Mouse (Mus musculus) limb, embryonic 11.5 days (tissue): Measurements from ENCODE around the gene Paqr8. TPM values are rescaled to one million over a fixed set of nuclear protein-coding genes. Genes with fewer than 3 reads are reported as not detected.
A peak's percentile ranks its signal among the peaks of the same experiment; 100 is the strongest.

Experiments
- ATAC-seq: fragments of 200-750 bp; cut with Nextera tagmentation; 2 replicates; pipeline ENCODE4 v1.8.0; 2017; ENCODE audit warnings: low read depth; ENCODE audit not compliant: insufficient number of reproducible peaks, low FRiP score, low TSS enrichment
- DNase-seq: peaks from one replicate; pipeline ENCODE4 v3.0.0-alpha.2; 2015; ENCODE audit warnings: low spot score
- H3K27ac ChIP-seq: fragments of 300-500 bp; sonication (generic); replicated peaks from 2 replicates; pipeline ENCODE4 v1.5.1; 2014; ENCODE audit warnings: low read depth, mild to moderate bottlenecking, low read length
- H3K27me3 ChIP-seq: fragments of 300-500 bp; sonication (generic); 2 replicates; pipeline ENCODE4 v1.6.1; 2014; ENCODE audit warnings: mild to moderate bottlenecking, low read length, mixed read lengths; ENCODE audit not compliant: control insufficient read depth, insufficient read depth
- H3K36me3 ChIP-seq: fragments of 300-500 bp; sonication (generic); 2 replicates; pipeline ENCODE4 v1.6.1; 2014; ENCODE audit warnings: mild to moderate bottlenecking, low read length, moderate library complexity, mixed read lengths; ENCODE audit not compliant: control insufficient read depth, insufficient read depth
- H3K4me1 ChIP-seq: fragments of 300-500 bp; sonication (generic); 2 replicates; pipeline ENCODE4 v1.6.1; 2014; ENCODE audit warnings: low read length, mixed read lengths; ENCODE audit not compliant: control insufficient read depth, insufficient read depth
- H3K4me2 ChIP-seq: fragments of 300-500 bp; sonication (generic); 2 replicates; pipeline ENCODE4 v1.6.1; 2014; ENCODE audit warnings: low read depth, mild to moderate bottlenecking, moderate library complexity; ENCODE audit not compliant: severe bottlenecking
- H3K4me3 ChIP-seq: fragments of 300-500 bp; sonication (generic); 2 replicates; pipeline ENCODE4 v1.5.1; 2014; ENCODE audit warnings: low read depth, low read length
- H3K9ac ChIP-seq: fragments of 300-500 bp; sonication (generic); 2 replicates; pipeline ENCODE4 v1.6.1; 2014; ENCODE audit warnings: mild to moderate bottlenecking, low read length
- H3K9me3 ChIP-seq: fragments of 300-500 bp; sonication (generic); 2 replicates; pipeline ENCODE4 v1.6.1; 2016; ENCODE audit warnings: low read length; ENCODE audit not compliant: control insufficient read depth
- WGBS: fragments of 180-500 bp; shearing (Covaris S2); extraction: QIAGEN DNeasy Blood & Tissue Kit; methylation state at CpG from one replicate; pipeline ENCODE4 v1.1.7; 2014; 5-methylcytosine and 5-hydroxymethylcytosine counted together
- polyA plus RNA-seq: library from polyadenylated mRNA; unstranded; fragments of >200 nt; fragmentation: Nextera tagmentation; extraction: Ambion mirVana; gene quantifications from 2 replicates; pipeline ENCODE4 v1.2.1, GENCODE M21; 2014

The Paqr8 gene
- polyA plus RNA-seq, 1 experiment from 2014 or later, result 3.9 TPM

DNA sequence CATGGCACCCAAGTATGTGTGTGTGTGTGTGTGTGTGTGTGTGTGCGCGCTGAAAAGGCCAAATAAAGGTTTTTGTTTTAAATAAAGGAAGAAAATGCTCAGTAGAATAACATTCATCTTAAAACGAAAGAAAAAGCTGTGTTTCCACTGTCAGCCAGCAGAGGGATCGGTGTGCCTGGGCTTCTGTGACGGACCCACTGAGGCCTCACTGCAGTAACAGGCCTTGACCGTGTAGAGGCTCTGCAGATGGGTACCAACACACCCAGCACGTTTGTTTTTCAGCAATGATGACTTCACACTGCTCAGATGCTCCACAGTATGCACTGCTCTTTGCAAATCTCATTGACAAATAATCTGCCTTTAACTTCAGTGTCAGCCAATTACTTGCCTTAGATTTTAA lies 43.1 kb downstream of the Paqr8 start:
- no peak overlapping the region for H3K9ac ChIP-seq
- no peaks in the 10 kb centered on the region for H3K4me1 ChIP-seq
- no peak for ATAC-seq
- no peak overlapping the region for H3K4me2 ChIP-seq
- no peaks in the 10 kb centered on the region; the same call in 1 of the 2 replicates for H3K36me3 ChIP-seq
- no peak overlapping the region for H3K27ac ChIP-seq
- H3K4me3 ChIP-seq, result no peak overlapping the region
- H3K9me3 ChIP-seq, result no peaks in the 10 kb centered on the region
- WGBS, result 17% methylated on average over 7 of the region's 7 CpGs
- peak; percentile 76 for DNase-seq
- H3K27me3 ChIP-seq, result no peaks in the 10 kb centered on the region

- Histone ChIP-seq H3K9ac (no peak overlapping the region), H3K4me1 (no peaks in the 10 kb centered on the region), H3K4me2 (no peak overlapping the region), H3K9me3 (no peaks in the 10 kb centered on the region), H3K4me3 (no peak overlapping the region), H3K36me3 (no peaks in the 10 kb centered on the region; the same call in 1 of the 2 replicates), H3K27me3 (no peaks in the 10 kb centered on the region), H3K27ac (no peak overlapping the region)
- DNase-seq (no peak), ATAC-seq (no peak)
- 94% methylated on average over 22 of the region's 22 CpGs for WGBS
Measured at GRCm38 (mm10) chr1:20935106-20935505, 44.7 kb downstream of the Paqr8 start.

DNA sequence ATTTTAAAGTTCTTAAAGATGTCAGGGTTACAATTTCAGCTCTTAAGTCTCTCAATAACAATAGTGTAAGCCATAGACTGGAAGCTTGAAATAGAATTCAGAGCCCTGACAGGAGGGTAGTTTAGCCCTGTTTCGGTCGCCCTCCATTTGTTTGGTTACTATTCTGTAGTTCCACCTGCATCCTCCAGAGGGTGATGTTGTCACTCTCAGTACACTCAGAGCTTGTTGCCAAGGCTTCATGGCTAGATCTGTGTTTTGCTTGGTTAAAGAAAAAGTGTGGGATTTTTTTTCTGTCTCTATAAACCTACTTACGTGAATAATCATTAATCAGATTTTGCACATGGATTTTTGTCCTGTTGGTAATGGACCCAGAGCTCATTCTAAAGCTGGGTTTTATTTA lies 48.6 kb downstream of the Paqr8 start:
- H3K4me1 ChIP-seq, result no peaks in the 10 kb centered on the region
- H3K27me3 ChIP-seq, result no peaks in the 10 kb centered on the region
- no peak for ATAC-seq
- H3K36me3 ChIP-seq, result no peaks in the 10 kb centered on the region; the same call in 1 of the 2 replicates
- 32% methylated on average over 3 of the region's 3 CpGs for WGBS
- H3K27ac ChIP-seq, result no peak overlapping the region
- no peak overlapping the region for H3K4me3 ChIP-seq
- no peaks in the 10 kb centered on the region for H3K9me3 ChIP-seq
- peak; percentile 60 for DNase-seq
- no peak overlapping the region for H3K9ac ChIP-seq
- H3K4me2 ChIP-seq, result no peak overlapping the region

DNA sequence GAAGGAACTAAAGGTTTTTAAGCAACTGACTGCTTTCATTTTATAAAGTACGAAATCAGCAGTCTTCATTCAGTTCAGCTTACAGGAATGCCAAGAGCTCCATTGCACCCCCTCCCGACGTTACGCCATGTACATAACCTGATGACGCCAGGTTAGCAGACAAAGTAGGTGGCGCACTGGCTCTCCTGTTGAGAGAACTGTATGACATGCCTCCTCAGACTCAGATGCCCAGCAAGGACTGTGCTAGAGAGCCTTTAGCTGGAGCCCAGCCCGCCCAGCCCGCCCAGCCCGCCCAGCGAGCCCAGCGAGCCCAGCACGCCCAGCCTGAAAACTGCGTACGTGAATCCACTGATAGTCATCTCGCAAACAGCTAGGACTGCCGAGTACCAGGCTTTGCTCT lies 49.7 kb downstream of the Paqr8 start:
- ATAC-seq (no peak), DNase-seq (peak; percentile 26)
- 61% methylated on average over 16 of the region's 16 CpGs for WGBS
- H3K27ac ChIP-seq, result no peak overlapping the region
- H3K4me2 ChIP-seq, result no peak overlapping the region
- no peaks in the 10 kb centered on the region for H3K9me3 ChIP-seq
- no peaks in the 10 kb centered on the region; the same call in 1 of the 2 replicates for H3K36me3 ChIP-seq
- no peak overlapping the region for H3K4me3 ChIP-seq
- H3K27me3 ChIP-seq, result no peaks in the 10 kb centered on the region
- no peaks in the 10 kb centered on the region for H3K4me1 ChIP-seq
- H3K9ac ChIP-seq, result no peak overlapping the region

DNA sequence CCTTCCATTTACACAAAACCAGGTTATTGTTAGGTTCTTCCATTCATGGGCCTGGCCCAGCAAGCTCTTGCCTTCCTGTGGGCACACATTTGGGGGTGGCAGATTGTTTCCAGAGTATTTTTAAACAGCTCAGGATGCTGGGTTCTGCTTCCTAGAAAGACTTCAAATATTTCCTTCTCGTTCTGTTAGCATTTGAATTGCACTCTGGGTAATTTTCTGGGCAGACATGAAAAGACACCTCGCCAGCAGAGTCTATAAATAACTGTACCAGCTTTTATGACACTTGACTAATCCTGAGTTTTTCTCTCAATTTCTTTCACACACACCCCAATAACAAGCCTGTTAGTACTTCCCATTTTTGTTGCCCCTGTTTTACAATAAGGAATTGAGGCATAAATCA lies 50.9 kb downstream of the Paqr8 start:
- DNase-seq, result no peak
- Histone ChIP-seq H3K36me3 (no peaks in the 10 kb centered on the region; the same call in 1 of the 2 replicates), H3K27ac (no peak overlapping the region), H3K27me3 (no peaks in the 10 kb centered on the region), H3K4me2 (no peak overlapping the region), H3K9ac (no peak overlapping the region), H3K4me3 (no peak overlapping the region), H3K9me3 (no peaks in the 10 kb centered on the region), H3K4me1 (no peaks in the 10 kb centered on the region)
- WGBS, result 58% methylated on average over 2 of the region's 2 CpGs
- no peak for ATAC-seq

DNA sequence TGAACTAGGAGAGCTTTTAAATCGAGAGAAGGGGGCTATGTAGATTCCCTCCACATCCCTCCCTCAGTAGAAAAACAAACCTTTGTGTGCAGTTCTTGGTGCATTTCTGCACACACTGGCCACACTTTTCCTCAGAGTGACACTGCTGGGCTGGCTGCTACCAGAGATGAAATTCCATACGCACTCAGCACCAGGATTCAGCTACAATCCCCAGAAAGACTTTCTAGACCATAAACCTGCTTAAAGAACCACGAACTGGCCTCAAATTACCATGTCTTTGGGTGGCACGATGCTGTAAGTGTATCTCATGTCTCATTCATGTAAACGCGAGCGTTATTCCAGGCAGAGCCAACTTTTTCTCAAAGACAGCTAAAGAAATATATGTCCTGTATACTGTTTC lies 51.5 kb downstream of the Paqr8 start:
- DNase-seq (no peak), ATAC-seq (no peak)
- H3K27me3 ChIP-seq, result no peaks in the 10 kb centered on the region
- WGBS, result 84% methylated on average over 7 of the region's 7 CpGs
- H3K4me1 ChIP-seq, result no peaks in the 10 kb centered on the region
- H3K4me2 ChIP-seq, result no peak overlapping the region
- H3K9me3 ChIP-seq, result no peaks in the 10 kb centered on the region
- no peak overlapping the region for H3K4me3 ChIP-seq
- H3K36me3 ChIP-seq, result no peaks in the 10 kb centered on the region; the same call in 1 of the 2 replicates
- no peak overlapping the region for H3K9ac ChIP-seq
- no peak overlapping the region for H3K27ac ChIP-seq

DNA sequence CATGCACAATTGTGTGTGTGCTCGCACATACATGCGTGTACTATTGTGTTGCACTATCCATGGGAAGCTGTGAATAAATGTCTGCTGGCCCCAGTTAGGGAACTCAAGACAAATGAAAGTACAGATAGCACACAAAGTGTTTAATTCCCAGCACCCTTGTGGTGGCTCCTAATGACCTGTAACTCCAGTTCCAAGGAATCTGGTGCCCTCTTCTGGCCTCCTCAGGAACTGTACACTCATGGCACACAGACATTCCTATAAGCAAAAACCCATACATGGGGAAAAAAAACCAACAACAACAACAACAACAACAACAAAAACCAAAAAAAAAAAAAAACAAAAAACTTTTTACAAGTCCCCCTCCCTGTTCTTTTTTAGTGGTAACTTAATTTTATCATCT lies 52.6 kb downstream of the Paqr8 start:
- no peak overlapping the region for H3K9ac ChIP-seq
- WGBS, result 90% methylated on average over 2 of the region's 2 CpGs
- H3K36me3 ChIP-seq, result no peaks in the 10 kb centered on the region
- no peak overlapping the region for H3K4me2 ChIP-seq
- no peaks in the 10 kb centered on the region for H3K4me1 ChIP-seq
- H3K9me3 ChIP-seq, result no peaks in the 10 kb centered on the region
- H3K4me3 ChIP-seq, result no peak overlapping the region
- no peak overlapping the region for H3K27ac ChIP-seq
- DNase-seq (no peak), ATAC-seq (no peak)
- no peaks in the 10 kb centered on the region for H3K27me3 ChIP-seq

GRCm38 (mm10) chr1:20951300-20951763 lies 60.9 kb downstream of the Paqr8 start, which contains the start of gene Efhc1:
Gene Efhc1, plus strand, starts transcription at chr1:20951626.
- Histone ChIP-seq H3K4me2 (peak within 1 kb of the TSS; percentile 70), H3K36me3 (no peaks in the 10 kb centered on the region), H3K9me3 (no peaks in the 10 kb centered on the region), H3K27ac (no peak within 1 kb of the TSS), H3K27me3 (no peaks in the 10 kb centered on the region), H3K9ac (peak within 1 kb of the TSS; percentile 72), H3K4me1 (0 out of 2 replicates have a peak, but pooled peaks cover 3% of the 10 kb centered on the region), H3K4me3 (peak within 1 kb of the TSS; percentile 50)
- DNase-seq, result peak; percentile 98
- WGBS, result 2% methylated on average over 22 of the region's 23 CpGs
- peak; percentile 97 for ATAC-seq

GRCm38 (mm10) chr1:20951799-20952198 lies 61.4 kb downstream of the Paqr8 start:
- no peak overlapping the region for H3K27ac ChIP-seq
- ATAC-seq (no peak; the same call in 1 of the 2 replicates), DNase-seq (no peak)
- no peaks in the 10 kb centered on the region for H3K36me3 ChIP-seq
- 3% methylated on average over 14 of the region's 16 CpGs for WGBS
- H3K4me2 ChIP-seq, result peak overlapping the region; percentile 70
- 0 out of 2 replicates have a peak, but pooled peaks cover 3% of the 10 kb centered on the region for H3K4me1 ChIP-seq
- peak overlapping the region; percentile 50 for H3K4me3 ChIP-seq
- no peaks in the 10 kb centered on the region for H3K9me3 ChIP-seq
- peak overlapping the region; percentile 72 for H3K9ac ChIP-seq
- no peaks in the 10 kb centered on the region for H3K27me3 ChIP-seq
